Mouse (Mus musculus) intestine, embryonic 14.5 days (tissue): Measurements from ENCODE around the gene Nkrf. TPM values are rescaled to one million over a fixed set of nuclear protein-coding genes. Genes with fewer than 3 reads are reported as not detected.
A peak's percentile ranks its signal among the peaks of the same experiment; 100 is the strongest.

ENCODE experiments used
- ATAC-seq: fragments of 200-750 bp; cut with Nextera tagmentation; replicated peaks from 2 replicates; pipeline ENCODE4 v1.8.0; 2017; ENCODE audit warnings: low read depth, moderate number of reproducible peaks, moderate TSS enrichment, moderate library complexity; ENCODE audit not compliant: low FRiP score, low TSS enrichment
- DNase-seq: peaks from one replicate; pipeline ENCODE4 v3.0.0-alpha.2; 2018; ENCODE audit warnings: low spot score
- H3K27ac ChIP-seq: fragments of 300-500 bp; sonication (generic); 2 replicates; pipeline ENCODE4 v1.5.1; 2014; ENCODE audit warnings: low read depth, mild to moderate bottlenecking, control low read depth
- H3K27me3 ChIP-seq: fragments of 300-500 bp; sonication (generic); replicated peaks from 2 replicates; pipeline ENCODE4 v1.6.1; 2014; ENCODE audit warnings: low read length, control low read depth; ENCODE audit not compliant: control insufficient read depth, insufficient read depth
- H3K36me3 ChIP-seq: fragments of 300-500 bp; sonication (generic); 2 replicates; pipeline ENCODE4 v1.6.1; 2014; ENCODE audit warnings: low read length, control low read depth; ENCODE audit not compliant: control insufficient read depth, insufficient read depth
- H3K4me1 ChIP-seq: fragments of 300-500 bp; sonication (generic); replicated peaks from 2 replicates; pipeline ENCODE4 v1.6.1; 2014; ENCODE audit warnings: low read length, control low read depth, mixed read lengths; ENCODE audit not compliant: control insufficient read depth, insufficient read depth
- H3K4me2 ChIP-seq: fragments of 300-500 bp; sonication (generic); 2 replicates; pipeline ENCODE4 v1.6.1; 2014; ENCODE audit warnings: low read length
- H3K4me3 ChIP-seq: fragments of 300-500 bp; sonication (generic); 2 replicates; pipeline ENCODE4 v1.5.1; 2014; ENCODE audit warnings: low read depth, low read length, control low read depth, mixed read lengths
- H3K9ac ChIP-seq: fragments of 300-500 bp; sonication (generic); 2 replicates; pipeline ENCODE4 v1.6.1; 2014; ENCODE audit warnings: mild to moderate bottlenecking, low read length
- H3K9me3 ChIP-seq: fragments of 300-500 bp; sonication (generic); 2 replicates; pipeline ENCODE4 v1.6.1; 2016; ENCODE audit warnings: low read length, control low read depth; ENCODE audit not compliant: control insufficient read depth
- WGBS: fragments of 180-500 bp; shearing (Covaris S2); extraction: QIAGEN DNeasy Blood & Tissue Kit; methylation state at CpG from one replicate; pipeline ENCODE4 v1.1.7; 2014; 5-methylcytosine and 5-hydroxymethylcytosine counted together
- polyA plus RNA-seq: library from polyadenylated mRNA; unstranded; fragments of >200 nt; fragmentation: Nextera tagmentation; extraction: Ambion mirVana; gene quantifications from 2 replicates; pipeline ENCODE4 v1.2.1, GENCODE M21; 2014

Nkrf gene
- polyA plus RNA-seq: 3.3 and 3.6 TPM in 2 replicates

GRCm38 (mm10) chrX:36902321-36903114 lies at the start of gene Nkrf:
Gene Nkrf (minus strand): TSS chrX:36902899.
- H3K4me2 ChIP-seq: peak within 1 kb of the TSS; percentile 60
- H3K4me1 ChIP-seq: no peaks in the 10 kb centered on the region; the same call in 1 of the 2 replicates
- DNase-seq (peak; percentile 55), ATAC-seq (peak; percentile 75)
- WGBS: 28% methylated on average over 31 of the region's 47 CpGs
- H3K27ac ChIP-seq: peak within 1 kb of the TSS; percentile 27; the same call in 1 of the 2 replicates
- peak within 1 kb of the TSS; percentile 46 for H3K4me3 ChIP-seq
- H3K9ac ChIP-seq: peak within 1 kb of the TSS; percentile 55
- H3K27me3 ChIP-seq: no peaks in the 10 kb centered on the region
- H3K36me3 ChIP-seq: no peaks in the 10 kb centered on the region
- no peaks in the 10 kb centered on the region for H3K9me3 ChIP-seq

GRCm38 (mm10) chrX:36941106-36941505 lies 38.4 kb upstream of the Nkrf start:
- Histone ChIP-seq H3K4me2 (no peak overlapping the region), H3K27me3 (no peaks in the 10 kb centered on the region), H3K9ac (no peak overlapping the region), H3K4me1 (no peaks in the 10 kb centered on the region), H3K4me3 (no peak overlapping the region), H3K36me3 (0 out of 2 replicates have a peak, but pooled peaks cover 3% of the 10 kb centered on the region), H3K9me3 (no peaks in the 10 kb centered on the region), H3K27ac (no peak overlapping the region)
- 83% methylated on average over 3 of the region's 3 CpGs for WGBS
- no peak for DNase-seq
- no peak for ATAC-seq

- no peak for ATAC-seq
- Histone ChIP-seq H3K27ac (no peak overlapping the region), H3K4me3 (no peak overlapping the region), H3K4me1 (no peaks in the 10 kb centered on the region), H3K36me3 (0 out of 2 replicates have a peak, but pooled peaks cover 3% of the 10 kb centered on the region), H3K9ac (no peak overlapping the region), H3K27me3 (no peaks in the 10 kb centered on the region), H3K9me3 (no peaks in the 10 kb centered on the region), H3K4me2 (no peak overlapping the region)
- DNase-seq: no peak
- WGBS: 72% methylated on average over 4 of the region's 4 CpGs
Observed at GRCm38 (mm10) chrX:36939806-36940413, 37.2 kb upstream of the Nkrf start.

- no peak overlapping the region for H3K4me3 ChIP-seq
Observed at GRCm38 (mm10) chrX:36935326-36935966, 32.7 kb upstream of the Nkrf start.

GRCm38 (mm10) chrX:36930574-36930973 lies 27.9 kb upstream of the Nkrf start:
- Histone ChIP-seq H3K4me3 (no peak overlapping the region), H3K27me3 (no peaks in the 10 kb centered on the region), H3K36me3 (no peaks in the 10 kb centered on the region), H3K4me2 (no peak overlapping the region), H3K9ac (no peak overlapping the region), H3K4me1 (no peaks in the 10 kb centered on the region), H3K9me3 (no peaks in the 10 kb centered on the region), H3K27ac (no peak overlapping the region)
- 39% methylated on average over 1 of the region's 1 CpGs for WGBS
- DNase-seq (no peak), ATAC-seq (no peak)

More at GRCm38 (mm10) chrX:36935326-36935966, 32.7 kb upstream of the Nkrf start:
- Histone ChIP-seq H3K27me3 (no peaks in the 10 kb centered on the region), H3K4me2 (no peak overlapping the region), H3K36me3 (no peaks in the 10 kb centered on the region), H3K9me3 (no peaks in the 10 kb centered on the region), H3K4me1 (no peaks in the 10 kb centered on the region), H3K9ac (no peak overlapping the region), H3K27ac (no peak overlapping the region)
- WGBS: 71% methylated on average over 7 of the region's 7 CpGs
- DNase-seq (no peak), ATAC-seq (no peak)

GRCm38 (mm10) chrX:36929694-36930093 lies 27.0 kb upstream of the Nkrf start:
- Histone ChIP-seq H3K9ac (no peak overlapping the region), H3K4me1 (no peaks in the 10 kb centered on the region), H3K4me3 (no peak overlapping the region), H3K27me3 (no peaks in the 10 kb centered on the region), H3K4me2 (no peak overlapping the region), H3K9me3 (no peaks in the 10 kb centered on the region), H3K36me3 (no peaks in the 10 kb centered on the region), H3K27ac (no peak overlapping the region)
- no peak for ATAC-seq
- 65% methylated on average over 4 of the region's 4 CpGs for WGBS
- no peak for DNase-seq

GRCm38 (mm10) chrX:36928791-36929190 lies 26.1 kb upstream of the Nkrf start:
- H3K9ac ChIP-seq: no peak overlapping the region
- ATAC-seq: no peak
- H3K4me3 ChIP-seq: no peak overlapping the region
- H3K4me2 ChIP-seq: no peak overlapping the region
- H3K9me3 ChIP-seq: no peaks in the 10 kb centered on the region
- no peaks in the 10 kb centered on the region for H3K27me3 ChIP-seq
- no peaks in the 10 kb centered on the region for H3K36me3 ChIP-seq
- DNase-seq: no peak
- WGBS: 86% methylated on average over 4 of the region's 4 CpGs
- H3K27ac ChIP-seq: no peak overlapping the region
- H3K4me1 ChIP-seq: no peaks in the 10 kb centered on the region

- ATAC-seq (no peak), DNase-seq (no peak)
- Histone ChIP-seq H3K4me1 (no peaks in the 10 kb centered on the region), H3K9me3 (no peaks in the 10 kb centered on the region), H3K27me3 (no peaks in the 10 kb centered on the region), H3K4me3 (no peak overlapping the region), H3K27ac (no peak overlapping the region), H3K36me3 (no peaks in the 10 kb centered on the region), H3K4me2 (no peak overlapping the region), H3K9ac (no peak overlapping the region)
- WGBS: 87% methylated on average over 4 of the region's 4 CpGs
Observed at GRCm38 (mm10) chrX:36921346-36921745, 18.6 kb upstream of the Nkrf start.
